Mouse (Mus musculus) heart, postnatal 0 days (tissue): ENCODE results near the gene Efemp1. TPM values are rescaled to one million over a fixed set of nuclear protein-coding genes. Genes with fewer than 3 reads are reported as not detected.

Source experiments
- ATAC-seq: fragments of 200-750 bp; cut with Nextera tagmentation; 2 replicates; pipeline ENCODE4 v1.8.0; 2017; ENCODE audit warnings: low read depth, moderate number of reproducible peaks, moderate library complexity; ENCODE audit not compliant: insufficient read depth
- DNase-seq: peaks from one replicate; pipeline ENCODE4 v3.0.0-alpha.2; 2016; ENCODE audit warnings: low spot score
- H3K27ac ChIP-seq: fragments of 300-500 bp; sonication (generic); 2 replicates; pipeline ENCODE4 v1.5.1; 2014; ENCODE audit warnings: low read depth, mild to moderate bottlenecking
- H3K27me3 ChIP-seq: fragments of 300-500 bp; sonication (generic); 2 replicates; pipeline ENCODE4 v1.6.1; 2014; ENCODE audit warnings: low read length, mixed read lengths; ENCODE audit not compliant: control insufficient read depth, insufficient read depth
- H3K36me3 ChIP-seq: fragments of 300-500 bp; sonication (generic); replicated peaks from 2 replicates; pipeline ENCODE4 v1.6.1; 2014; ENCODE audit warnings: low read length, mixed read lengths; ENCODE audit not compliant: control insufficient read depth, insufficient read depth
- H3K4me1 ChIP-seq: fragments of 300-500 bp; sonication (generic); 2 replicates; pipeline ENCODE4 v1.6.1; 2014; ENCODE audit warnings: antibody characterized with exemption; ENCODE audit not compliant: control insufficient read depth, insufficient read depth
- H3K4me2 ChIP-seq: fragments of 300-500 bp; sonication (generic); 2 replicates; pipeline ENCODE4 v1.6.1; 2014; ENCODE audit warnings: low read depth, mild to moderate bottlenecking, low read length, moderate library complexity
- H3K4me3 ChIP-seq: fragments of 300-500 bp; sonication (generic); 2 replicates; pipeline ENCODE4 v1.5.1; 2014; ENCODE audit warnings: low read depth, low read length
- H3K9ac ChIP-seq: fragments of 300-500 bp; sonication (generic); replicated peaks from 2 replicates; pipeline ENCODE4 v1.6.1; 2014; ENCODE audit warnings: low read depth, low read length, mixed read lengths
- H3K9me3 ChIP-seq: fragments of 300-500 bp; sonication (generic); replicated peaks from 2 replicates; pipeline ENCODE4 v1.6.1; 2016; ENCODE audit warnings: low read length; ENCODE audit not compliant: control insufficient read depth
- CTCF ChIP-seq: IDR thresholded peaks from 2 replicates; pipeline ENCODE4 v1.5.1; 2016; ENCODE audit warnings: antibody characterized with exemption, control low read depth, low read depth
- EP300 ChIP-seq: IDR thresholded peaks from 2 replicates; pipeline ENCODE4 v1.6.1; 2016; ENCODE audit warnings: antibody characterized with exemption, low read depth
- WGBS: fragments of 180-500 bp; shearing (Covaris S2); extraction: QIAGEN DNeasy Blood & Tissue Kit; methylation state at CpG from one replicate; pipeline ENCODE4 v1.1.7; 2014; 5-methylcytosine and 5-hydroxymethylcytosine counted together
- polyA plus RNA-seq: library from polyadenylated mRNA; unstranded; fragments of >200 nt; fragmentation: Nextera tagmentation; extraction: Ambion mirVana; gene quantifications from 2 replicates; pipeline ENCODE4 v1.2.1, GENCODE M21; 2015
- total RNA-seq: library from RNA; depleted of rRNA; stranded (reverse); fragments of >200 nt; gene quantifications from 2 replicates; pipeline ENCODE4 v1.2.3, GENCODE M21; 2014; ENCODE audit warnings: low replicate concordance

Efemp1 gene
- total and polyA plus RNA-seq, 2 experiments from 2014 or later = 13.5 to 33.9 TPM

DNA sequence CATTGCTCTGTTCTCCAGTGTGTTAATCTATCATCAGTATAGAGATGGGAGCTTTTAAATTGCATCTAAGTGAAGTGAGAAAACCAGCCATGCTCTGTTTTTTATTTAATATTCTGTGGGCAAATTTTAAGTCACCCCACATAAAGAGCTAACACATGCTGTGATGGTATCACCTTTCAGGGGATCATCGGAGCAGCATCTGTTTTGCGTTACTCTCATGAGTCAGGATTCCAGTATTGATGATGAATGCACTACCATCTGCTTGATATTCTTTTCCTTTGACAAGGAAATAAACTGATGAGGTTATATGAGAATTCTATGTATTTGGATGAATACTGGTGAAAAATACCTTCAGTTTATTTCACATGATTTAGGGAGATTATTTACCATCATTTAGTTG, 16.1 kb downstream of the Efemp1 start:
- no peaks in the 10 kb centered on the region for H3K36me3 ChIP-seq
- H3K27me3 ChIP-seq = no peaks in the 10 kb centered on the region
- TF ChIP-seq CTCF = no peak
- no peak for TF ChIP-seq EP300
- H3K4me3 ChIP-seq = no peak overlapping the region
- H3K9me3 ChIP-seq = no peaks in the 10 kb centered on the region
- H3K9ac ChIP-seq = no peak overlapping the region
- H3K27ac ChIP-seq = no peak overlapping the region
- no peak for DNase-seq
- H3K4me1 ChIP-seq = no peaks in the 10 kb centered on the region
- no peak for ATAC-seq
- 76% methylated on average over 2 of the region's 2 CpGs for WGBS
- H3K4me2 ChIP-seq = no peak overlapping the region

DNA sequence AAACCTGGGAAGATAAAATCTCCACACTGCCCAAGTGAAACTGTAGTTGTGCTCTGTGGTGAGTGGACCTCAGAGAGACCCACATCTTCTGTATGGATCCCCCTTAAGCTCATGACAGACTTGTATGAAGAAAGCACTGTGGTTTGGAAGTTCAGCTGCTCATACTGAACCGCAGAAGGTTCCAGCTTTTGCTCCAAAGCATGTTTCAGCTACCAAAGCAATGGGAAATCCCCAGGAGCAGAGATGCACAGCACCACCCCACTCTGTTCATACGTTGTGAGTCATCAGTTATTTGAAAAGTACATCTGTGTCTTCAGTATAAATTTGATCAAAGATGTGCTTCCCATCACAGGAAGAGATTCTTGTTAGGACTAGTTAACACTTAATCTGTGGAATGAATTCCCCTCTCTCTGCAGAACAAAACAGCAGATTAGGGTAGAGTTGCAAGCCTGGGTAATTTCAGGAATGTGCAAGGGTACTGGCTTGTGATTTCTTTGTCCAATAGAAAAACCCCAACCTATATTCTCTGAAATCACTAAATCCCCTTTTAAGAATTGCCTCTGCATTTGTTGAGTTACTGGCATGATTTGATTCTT, 28.5 kb downstream of the Efemp1 start:
- 65% methylated on average over 2 of the region's 2 CpGs for WGBS
- Histone ChIP-seq H3K9ac (no peak overlapping the region), H3K36me3 (no peaks in the 10 kb centered on the region), H3K27me3 (no peaks in the 10 kb centered on the region), H3K9me3 (no peaks in the 10 kb centered on the region), H3K27ac (no peak overlapping the region), H3K4me2 (no peak overlapping the region), H3K4me3 (no peak overlapping the region), H3K4me1 (no peaks in the 10 kb centered on the region)
- DNase-seq (no peak), ATAC-seq (no peak)
- TF ChIP-seq CTCF (no peak), EP300 (no peak)

DNA sequence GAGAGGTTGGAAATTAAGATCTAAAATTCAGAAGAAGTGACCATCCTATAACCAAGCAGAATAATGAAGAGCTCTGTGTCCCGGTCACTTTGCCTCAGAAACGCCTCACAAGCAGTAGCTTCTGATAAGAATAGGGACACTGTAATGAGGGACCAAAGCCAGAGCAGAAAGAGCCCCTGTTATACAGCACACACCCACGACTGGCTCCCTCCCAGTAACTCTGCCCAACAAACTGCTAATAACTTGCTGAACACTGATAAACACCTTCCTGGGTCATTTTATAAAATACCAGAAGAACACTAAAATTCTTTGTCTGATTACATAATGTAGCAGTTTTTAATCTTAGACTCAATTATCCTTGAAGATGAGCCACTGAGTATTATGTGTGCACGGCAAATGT, 30.1 kb downstream of the Efemp1 start:
- TF ChIP-seq EP300 (no peak), CTCF (no peak)
- H3K27me3 ChIP-seq = no peaks in the 10 kb centered on the region
- no peaks in the 10 kb centered on the region for H3K4me1 ChIP-seq
- no peaks in the 10 kb centered on the region for H3K9me3 ChIP-seq
- no peak overlapping the region for H3K4me3 ChIP-seq
- H3K9ac ChIP-seq = no peak overlapping the region
- WGBS = 33% methylated on average over 4 of the region's 4 CpGs
- no peak overlapping the region for H3K27ac ChIP-seq
- H3K4me2 ChIP-seq = no peak overlapping the region
- no peak for DNase-seq
- no peak for ATAC-seq
- H3K36me3 ChIP-seq = no peaks in the 10 kb centered on the region

DNA sequence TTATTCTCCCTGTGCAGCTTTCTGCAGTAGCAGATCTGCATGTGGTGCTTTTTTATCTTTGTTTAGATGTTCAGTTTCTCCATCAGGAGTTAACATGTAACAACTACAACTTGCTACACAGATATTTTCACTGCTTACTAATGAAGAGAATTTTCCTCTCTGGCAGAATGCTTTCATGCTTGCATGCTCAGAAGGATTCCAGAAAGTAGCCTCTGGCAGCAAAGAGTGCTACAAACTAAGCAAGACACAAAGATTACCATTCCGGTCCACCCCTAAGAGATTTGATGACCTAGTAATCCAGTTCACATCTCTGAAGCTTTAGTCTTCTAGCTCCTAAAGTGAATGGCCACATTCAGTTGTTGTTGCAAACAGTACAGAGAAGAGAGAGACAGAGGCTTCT, 36.5 kb downstream of the Efemp1 start:
- Histone ChIP-seq H3K36me3 (no peaks in the 10 kb centered on the region), H3K27me3 (no peaks in the 10 kb centered on the region), H3K9ac (no peak overlapping the region), H3K9me3 (no peaks in the 10 kb centered on the region), H3K4me1 (no peaks in the 10 kb centered on the region), H3K27ac (no peak overlapping the region), H3K4me3 (no peak overlapping the region), H3K4me2 (no peak overlapping the region)
- TF ChIP-seq CTCF (no peak), EP300 (no peak)
- no peak for ATAC-seq
- 78% methylated on average over 1 of the region's 1 CpGs for WGBS
- DNase-seq = no peak

DNA sequence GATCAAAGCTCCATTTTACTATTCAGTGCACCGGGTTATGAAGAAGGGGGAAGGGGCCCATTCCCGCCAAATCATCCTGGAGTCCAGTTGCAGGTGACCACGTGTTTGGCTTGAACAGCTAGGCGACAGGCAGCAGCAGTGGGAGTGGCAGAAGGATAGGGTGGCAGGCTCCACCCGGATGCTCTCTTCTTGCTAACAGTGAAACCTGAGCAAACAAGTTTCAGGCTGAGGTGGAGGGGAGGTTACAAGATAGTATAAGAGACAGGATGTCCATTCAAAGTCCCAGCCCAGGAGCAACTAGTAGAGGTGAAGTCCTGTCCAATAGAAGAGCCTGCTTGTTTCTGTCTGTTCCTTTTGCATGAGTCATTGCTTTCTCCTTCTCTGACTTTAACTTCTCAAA, 38.5 kb downstream of the Efemp1 start:
- TF ChIP-seq CTCF (no peak), EP300 (no peak)
- no peaks in the 10 kb centered on the region for H3K9me3 ChIP-seq
- ATAC-seq = no peak
- H3K9ac ChIP-seq = no peak overlapping the region
- no peaks in the 10 kb centered on the region for H3K36me3 ChIP-seq
- DNase-seq = no peak
- no peak overlapping the region for H3K27ac ChIP-seq
- 61% methylated on average over 5 of the region's 5 CpGs for WGBS
- H3K4me2 ChIP-seq = no peak overlapping the region
- no peak overlapping the region for H3K4me3 ChIP-seq
- H3K4me1 ChIP-seq = no peaks in the 10 kb centered on the region
- no peaks in the 10 kb centered on the region for H3K27me3 ChIP-seq

DNA sequence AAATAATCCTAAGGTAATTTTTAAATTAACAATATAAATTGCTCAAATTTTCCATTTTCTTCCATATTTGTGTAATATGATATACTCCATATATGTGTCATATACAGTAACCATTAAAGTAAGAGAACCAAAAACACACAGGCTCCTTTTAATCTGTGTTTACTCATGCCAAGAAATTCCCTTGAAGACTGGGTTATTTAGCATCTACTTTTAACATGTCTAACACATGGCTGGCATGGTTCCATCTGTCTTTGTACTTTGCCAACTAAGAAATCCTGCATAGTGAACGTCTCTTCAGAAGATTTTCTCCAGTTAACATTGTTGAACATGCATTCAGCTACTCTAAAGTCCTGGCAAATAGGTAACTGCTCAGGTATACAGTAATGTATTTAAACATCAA, 46.4 kb downstream of the Efemp1 start:
- H3K4me3 ChIP-seq = no peak overlapping the region
- H3K27ac ChIP-seq = no peak overlapping the region
- H3K27me3 ChIP-seq = no peaks in the 10 kb centered on the region
- ATAC-seq (no peak), DNase-seq (no peak)
- H3K9ac ChIP-seq = no peak overlapping the region
- 42% methylated on average over 1 of the region's 1 CpGs for WGBS
- H3K36me3 ChIP-seq = no peaks in the 10 kb centered on the region
- TF ChIP-seq EP300 = no peak
- no peak for TF ChIP-seq CTCF
- no peak overlapping the region for H3K4me2 ChIP-seq
- no peaks in the 10 kb centered on the region for H3K4me1 ChIP-seq
- H3K9me3 ChIP-seq = no peaks in the 10 kb centered on the region
